Comparison of ENCODE assay signal across 9 mouse cellular contexts in the genomic region with DNA sequence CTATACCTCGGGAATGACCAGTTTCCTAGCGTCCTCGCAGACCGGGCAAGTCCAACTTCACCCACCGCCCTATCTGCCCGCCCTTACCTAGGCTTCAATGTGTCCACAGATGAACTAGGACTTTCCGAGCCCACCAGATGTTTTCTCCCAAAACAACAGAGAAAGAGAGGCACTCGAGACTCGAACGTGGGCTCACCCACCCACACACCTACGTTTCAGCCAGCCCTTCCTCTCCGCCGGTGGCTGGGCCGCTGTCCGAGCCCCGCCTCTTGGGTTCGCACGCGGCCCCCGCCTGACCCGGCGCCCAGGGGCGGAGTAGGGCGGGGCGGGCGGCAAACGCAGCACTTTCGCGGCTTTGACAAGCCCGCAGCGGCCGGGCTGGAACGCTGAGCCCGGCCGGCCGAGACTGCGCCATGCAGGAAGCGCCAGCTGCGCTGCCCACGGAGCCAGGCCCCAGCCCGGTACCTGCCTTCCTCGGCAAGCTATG. TPM values are rescaled to one million over a fixed set of nuclear protein-coding genes. Genes with fewer than 3 reads are reported as not detected.
DNase-seq lines count a peak whose midpoint lies in the region; ATAC-seq lines count a peak whose summit lies in the region.
"Had no signal": no experiment of that assay in that cellular context is flagged by ENCODE, and none has a peak within 500 bp of the region (broad histone marks: within the 10 kb centered on the region; RNA-seq: fewer than 3 reads in every experiment).

A gene (plus strand): TSS at position 341 of the 487 bp plus-strand sequence.

- H3K27ac ChIP-seq in intestine, embryonic 14.5 days (ENCODE audit: low read depth) = no peak within 1 kb of the TSS
- H3K27ac ChIP-seq in liver, embryonic 15.5 days (replicated peaks) = no peak within 1 kb of the TSS
- H3K27ac ChIP-seq in neural tube, embryonic 13.5 days (replicated peaks) = peak within 1 kb of the TSS; percentile 67

- H3K4me3 ChIP-seq in intestine, embryonic 14.5 days (ENCODE audit: low read depth, low read length) = peak within 1 kb of the TSS; percentile 41
- peak within 1 kb of the TSS; percentile 38 for H3K4me3 ChIP-seq in liver, embryonic 15.5 days (replicated peaks)
- peak within 1 kb of the TSS; percentile 47 for H3K4me3 ChIP-seq in neural tube, embryonic 13.5 days

- ATAC-seq in intestine, embryonic 14.5 days (replicated peaks; ENCODE audit: low FRiP score, low TSS enrichment, low read depth) = no peak; the same call in 1 of the 2 replicates
- peak; percentile 37 for ATAC-seq in liver, embryonic 15.5 days (ENCODE audit: insufficient read depth)
- no peak for ATAC-seq in neural tube, embryonic 13.5 days (ENCODE audit: low read depth)

- H3K4me1 ChIP-seq in intestine, embryonic 14.5 days (replicated peaks; ENCODE audit: control insufficient read depth, insufficient read depth, low read length) = peaks cover 27% of the 10 kb centered on the region
- peaks cover 43% of the 10 kb centered on the region for H3K4me1 ChIP-seq in liver, embryonic 15.5 days (replicated peaks)
- peaks cover 38% of the 10 kb centered on the region for H3K4me1 ChIP-seq in neural tube, embryonic 13.5 days (replicated peaks)

- DNase-seq in right cerebral cortex, postnatal 14 days = peak; percentile 19
- DNase-seq in right cerebral cortex, postnatal 4 days = no peak
- peak; percentile 65 for DNase-seq in cerebellum, adult 8-10 months
- peak; percentile 61 for DNase-seq in gastrocnemius, postnatal 10 days
- peak; percentile 76 for DNase-seq in intestine, embryonic 14.5 days (ENCODE audit: low spot score)
- DNase-seq in thymus, postnatal 25 days = no peak

- H3K4me2 ChIP-seq in intestine, embryonic 14.5 days (ENCODE audit: low read length) = peak within 1 kb of the TSS; percentile 82
- H3K4me2 ChIP-seq in liver, embryonic 15.5 days = peak within 1 kb of the TSS; percentile 64
- peak within 1 kb of the TSS; percentile 74 for H3K4me2 ChIP-seq in neural tube, embryonic 13.5 days

- H3K9ac ChIP-seq in intestine, embryonic 14.5 days (ENCODE audit: low read length) = peak within 1 kb of the TSS; percentile 11
- no peak within 1 kb of the TSS for H3K9ac ChIP-seq in liver, embryonic 15.5 days
- peak within 1 kb of the TSS; percentile 65 for H3K9ac ChIP-seq in neural tube, embryonic 13.5 days

- peaks cover 89% of the 10 kb centered on the region for H3K27me3 ChIP-seq in intestine, embryonic 14.5 days (replicated peaks; ENCODE audit: control insufficient read depth, insufficient read depth, low read length)
- H3K27me3 ChIP-seq in liver, embryonic 15.5 days = peaks cover 99% of the 10 kb centered on the region
- peaks cover 99% of the 10 kb centered on the region for H3K27me3 ChIP-seq in neural tube, embryonic 13.5 days

- under 1% methylated on average over 42 of the region's 42 CpGs for WGBS in intestine, embryonic 14.5 days
- WGBS in liver, embryonic 15.5 days (ENCODE audit: insufficient replicate concordance) = under 1% methylated on average over 42 of the region's 42 CpGs
- WGBS in neural tube, embryonic 13.5 days = under 1% methylated on average over 42 of the region's 42 CpGs

- H3K36me3 ChIP-seq in intestine, embryonic 14.5 days (ENCODE audit: control insufficient read depth, insufficient read depth, low read length) = no peaks in the 10 kb centered on the region
- H3K36me3 ChIP-seq in liver, embryonic 15.5 days (replicated peaks) = no peaks in the 10 kb centered on the region
- no peaks in the 10 kb centered on the region for H3K36me3 ChIP-seq in neural tube, embryonic 13.5 days

- no peaks in the 10 kb centered on the region for H3K9me3 ChIP-seq in intestine, embryonic 14.5 days (ENCODE audit: control insufficient read depth, low read length)
- H3K9me3 ChIP-seq in liver, embryonic 15.5 days (replicated peaks) = no peaks in the 10 kb centered on the region
- no peaks in the 10 kb centered on the region for H3K9me3 ChIP-seq in neural tube, embryonic 13.5 days

RNA-seq across cellular contexts. Expression of the gene that starts here (rescaled TPM):
- total RNA-seq in gastrocnemius, postnatal 10 days (2021) = under 1 TPM; 0.42 to 0.70 TPM
- 0.35 TPM in 1 of 2 replicates, not detected in the other for polyA plus RNA-seq in intestine, embryonic 14.5 days (2014; fragmentation: Nextera tagmentation; extraction: Ambion mirVana)
- not detected in 2 replicates for polyA plus RNA-seq in liver, embryonic 15.5 days (2015; fragmentation: Nextera tagmentation; extraction: Ambion mirVana)
- polyA plus RNA-seq in neural tube, embryonic 13.5 days (2015; fragmentation: Nextera tagmentation; extraction: Ambion mirVana) = 0.32 and 0.44 TPM in 2 replicates
- total RNA-seq: hematopoietic stem cell, adult 5-6 weeks had no signal

Comparison
In these comparisons a context has a peak if more than half of its experiments do, and no peak if none do; other contexts are left out.
1. DNase-seq: peak in right cerebral cortex, postnatal 14 days (single experiment) and cerebellum, adult 8-10 months (single experiment); none in right cerebral cortex, postnatal 4 days (single experiment) and thymus, postnatal 25 days (single experiment).
2. Peak in DNase-seq in gastrocnemius, postnatal 10 days; RNA of the gene not detected or under 1 TPM.
3. Peak in DNase-seq, H3K4me3 ChIP-seq, H3K9ac ChIP-seq and H3K4me2 ChIP-seq in intestine, embryonic 14.5 days; RNA of the gene not detected or under 1 TPM.
4. Peak in ATAC-seq, H3K4me3 ChIP-seq and H3K4me2 ChIP-seq in liver, embryonic 15.5 days; RNA of the gene not detected or under 1 TPM.
5. Peak in every context shown above with its lines, with median percentiles within 50 percentile points of each other: H3K4me2 ChIP-seq and H3K4me3 ChIP-seq.